Mouse (Mus musculus): ENCODE measurements around the gene Sphk1.

DNA sequence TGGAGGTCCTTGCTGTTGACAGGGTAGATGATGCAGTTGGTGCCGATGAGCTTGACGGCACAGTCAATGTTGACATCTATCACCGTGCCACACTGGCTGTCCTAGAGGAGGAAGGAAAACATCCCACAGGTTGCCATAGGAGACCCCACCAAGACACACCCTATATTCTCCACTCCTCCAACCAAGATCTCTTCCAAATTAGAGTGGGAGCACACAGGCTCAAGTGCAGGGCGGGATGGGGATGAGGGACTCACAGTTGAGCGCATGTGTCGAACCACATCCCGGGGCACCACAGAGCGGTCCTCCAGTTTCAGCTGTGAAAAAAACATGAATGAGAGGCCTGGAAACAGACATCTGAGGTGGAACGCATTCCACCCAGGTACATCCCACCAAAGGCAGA lies 18.1 kb downstream of the Sphk1 start:
- TF ChIP-seq CTCF (IDR thresholded peaks at IDR 0.05; ENCODE audit: insufficient read depth, low read length), result no peak
- no peak for TF ChIP-seq POLR2A (IDR thresholded peaks at IDR 0.05; ENCODE audit: borderline replicate concordance, extremely low read depth, low read depth, low read length)
